Mouse (Mus musculus) liver, embryonic 14.5 days (tissue): Measurements from ENCODE around the gene Astn2.

Source experiments
- CTCF ChIP-seq: IDR thresholded peaks from 2 replicates; pipeline ENCODE4 v1.5.1; 2016; ENCODE audit warnings: antibody characterized with exemption, low read depth, control low read depth
- EP300 ChIP-seq: IDR thresholded peaks from 2 replicates; pipeline ENCODE4 v1.6.1; 2016; ENCODE audit warnings: antibody characterized with exemption, low read depth

DNA sequence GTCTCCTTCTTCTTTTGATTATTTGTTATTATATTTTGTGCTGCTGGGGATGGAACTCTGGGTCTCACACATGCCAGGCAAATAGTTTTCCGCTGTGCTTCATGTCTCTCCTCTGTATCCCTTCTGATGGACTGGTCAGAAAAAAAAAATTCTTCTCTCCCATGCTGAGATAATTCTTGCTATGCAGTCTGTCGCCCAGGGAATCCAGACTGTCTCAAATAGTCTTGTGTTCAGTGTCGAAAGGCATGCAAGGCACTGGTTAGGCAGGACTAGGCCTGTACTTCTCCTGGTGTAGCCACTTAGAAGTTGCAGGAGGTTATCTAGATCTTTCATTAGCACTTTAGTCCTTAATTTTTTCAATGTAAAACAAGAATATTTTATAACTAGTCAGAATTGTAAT, 642.8 kb downstream of the Astn2 start:
- no peak for TF ChIP-seq EP300
- TF ChIP-seq CTCF = no peak
